11 mouse cellular contexts compared by ENCODE assay signal in the genomic region with DNA sequence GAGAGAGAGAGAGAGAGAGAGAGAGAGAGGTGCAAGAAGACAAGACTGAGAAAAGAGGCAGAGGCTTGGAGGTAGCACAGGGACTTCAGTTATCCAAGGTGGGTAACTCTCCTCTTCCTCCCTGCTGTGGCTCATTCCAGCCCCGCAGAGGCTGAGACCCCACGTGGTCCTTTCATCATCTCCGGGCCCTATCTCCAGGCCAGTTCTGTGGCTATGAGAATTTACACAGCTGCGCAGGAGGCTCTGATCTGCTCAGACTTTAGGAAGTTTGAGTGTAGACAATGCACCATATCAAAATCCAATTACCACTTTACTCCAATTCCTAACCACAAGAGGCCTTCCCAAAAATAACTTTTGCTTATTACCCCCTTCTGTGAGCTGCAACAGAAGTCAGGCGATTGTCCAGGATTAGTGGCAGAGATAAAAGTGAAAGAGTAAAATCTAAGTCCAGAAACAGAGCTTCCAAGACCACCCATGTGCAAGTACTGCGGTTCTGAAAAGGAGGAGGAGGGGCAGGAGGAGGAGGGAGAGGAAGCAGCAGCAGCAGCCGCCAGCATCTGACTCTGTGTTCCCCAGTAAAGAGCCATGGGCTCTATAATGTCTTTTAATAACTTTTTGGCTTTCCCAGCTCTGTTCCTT. TPM values are rescaled to one million over a fixed set of nuclear protein-coding genes. Genes with fewer than 3 reads are reported as not detected.
A peak's percentile ranks its signal among the peaks of the same experiment; 100 is the strongest.
DNase-seq lines count a peak whose midpoint lies in the region; ATAC-seq lines count a peak whose summit lies in the region.
"Had no signal": no experiment of that assay in that cellular context is flagged by ENCODE, and none has a peak within 500 bp of the region (broad histone marks: within the 10 kb centered on the region; RNA-seq: fewer than 3 reads in every experiment).

No protein-coding gene starts in this region.

- no peaks in the 10 kb centered on the region for H3K27me3 ChIP-seq in heart, embryonic 16.5 days (ENCODE audit: control insufficient read depth, insufficient read depth, low read length)
- no peaks in the 10 kb centered on the region for H3K27me3 ChIP-seq in neural tube, embryonic 11.5 days (ENCODE audit: control insufficient read depth, insufficient read depth, low read length)
- H3K27me3 ChIP-seq in neural tube, embryonic 15.5 days (replicated peaks): no peaks in the 10 kb centered on the region
- H3K27me3 ChIP-seq in hindbrain, embryonic 16.5 days (replicated peaks; ENCODE audit: control insufficient read depth, insufficient read depth, low read length): no peaks in the 10 kb centered on the region
- no peaks in the 10 kb centered on the region for H3K27me3 ChIP-seq in liver, embryonic 11.5 days (replicated peaks; ENCODE audit: control insufficient read depth, insufficient read depth, low read length)

- 19% methylated on average over 7 of the region's 7 CpGs for WGBS in heart, embryonic 16.5 days
- 20% methylated on average over 7 of the region's 7 CpGs for WGBS in neural tube, embryonic 11.5 days
- WGBS in neural tube, embryonic 15.5 days: 7% methylated on average over 7 of the region's 7 CpGs
- WGBS in hindbrain, embryonic 16.5 days: 12% methylated on average over 7 of the region's 7 CpGs
- 38% methylated on average over 7 of the region's 7 CpGs for WGBS in liver, embryonic 11.5 days

- H3K9ac ChIP-seq in heart, embryonic 16.5 days (ENCODE audit: low read length): no peak overlapping the region
- H3K9ac ChIP-seq in neural tube, embryonic 11.5 days (ENCODE audit: low read length): no peak overlapping the region
- H3K9ac ChIP-seq in neural tube, embryonic 15.5 days (replicated peaks): no peak overlapping the region
- H3K9ac ChIP-seq in hindbrain, embryonic 16.5 days (ENCODE audit: low read depth, low read length): no peak overlapping the region
- no peak overlapping the region for H3K9ac ChIP-seq in liver, embryonic 11.5 days (ENCODE audit: low read depth, low read length)
- H3K9ac ChIP-seq: embryonic facial prominence, embryonic 15.5 days had no signal

- H3K27ac ChIP-seq in heart, embryonic 16.5 days (ENCODE audit: low read length): peak overlapping the region; percentile 47
- no peak overlapping the region for H3K27ac ChIP-seq in neural tube, embryonic 11.5 days (ENCODE audit: low read depth, low read length)
- H3K27ac ChIP-seq in neural tube, embryonic 15.5 days (replicated peaks): no peak overlapping the region
- no peak overlapping the region for H3K27ac ChIP-seq in hindbrain, embryonic 16.5 days (ENCODE audit: low read depth, low read length)
- H3K27ac ChIP-seq in liver, embryonic 11.5 days (ENCODE audit: low read depth, low read length): no peak overlapping the region
- H3K27ac ChIP-seq: embryonic facial prominence, embryonic 15.5 days; left cerebral cortex, adult 2 months; macrophage had no signal

- no peaks in the 10 kb centered on the region for H3K9me3 ChIP-seq in heart, embryonic 16.5 days (replicated peaks; ENCODE audit: control insufficient read depth, low read length)
- no peaks in the 10 kb centered on the region for H3K9me3 ChIP-seq in neural tube, embryonic 11.5 days (ENCODE audit: control insufficient read depth, low read length)
- H3K9me3 ChIP-seq in neural tube, embryonic 15.5 days (replicated peaks): no peaks in the 10 kb centered on the region
- no peaks in the 10 kb centered on the region for H3K9me3 ChIP-seq in hindbrain, embryonic 16.5 days (ENCODE audit: control insufficient read depth, low read length)
- no peaks in the 10 kb centered on the region for H3K9me3 ChIP-seq in liver, embryonic 11.5 days (ENCODE audit: control insufficient read depth, low read length)
- H3K9me3 ChIP-seq: embryonic facial prominence, embryonic 15.5 days had no signal

- peaks cover 18% of the 10 kb centered on the region for H3K4me1 ChIP-seq in heart, embryonic 16.5 days (ENCODE audit: control insufficient read depth, insufficient read depth, low read length)
- H3K4me1 ChIP-seq in neural tube, embryonic 11.5 days (ENCODE audit: control insufficient read depth, insufficient read depth, low read length): peaks cover 22% of the 10 kb centered on the region
- peaks cover 16% of the 10 kb centered on the region for H3K4me1 ChIP-seq in neural tube, embryonic 15.5 days
- peaks cover 5% of the 10 kb centered on the region for H3K4me1 ChIP-seq in hindbrain, embryonic 16.5 days (ENCODE audit: control insufficient read depth, insufficient read depth, low read depth, low read length)
- H3K4me1 ChIP-seq in liver, embryonic 11.5 days (replicated peaks; ENCODE audit: control insufficient read depth, insufficient read depth, low read length): peaks cover 5% of the 10 kb centered on the region; the same call in 1 of the 2 replicates

- H3K36me3 ChIP-seq in heart, embryonic 16.5 days (ENCODE audit: control insufficient read depth, insufficient read depth): no peaks in the 10 kb centered on the region
- H3K36me3 ChIP-seq in neural tube, embryonic 11.5 days (ENCODE audit: control insufficient read depth, insufficient read depth, low read length): no peaks in the 10 kb centered on the region
- no peaks in the 10 kb centered on the region for H3K36me3 ChIP-seq in neural tube, embryonic 15.5 days
- H3K36me3 ChIP-seq in hindbrain, embryonic 16.5 days (ENCODE audit: control insufficient read depth, insufficient read depth, low read length): no peaks in the 10 kb centered on the region
- H3K36me3 ChIP-seq in liver, embryonic 11.5 days (ENCODE audit: control insufficient read depth, insufficient read depth, low read length): no peaks in the 10 kb centered on the region
- H3K36me3 ChIP-seq: embryonic facial prominence, embryonic 15.5 days had no signal

- peak overlapping the region; percentile 19; the same call in 1 of the 2 replicates for H3K4me2 ChIP-seq in heart, embryonic 16.5 days (ENCODE audit: low read depth, low read length)
- no peak overlapping the region for H3K4me2 ChIP-seq in neural tube, embryonic 11.5 days (ENCODE audit: low read depth)
- H3K4me2 ChIP-seq in neural tube, embryonic 15.5 days: no peak overlapping the region
- H3K4me2 ChIP-seq in hindbrain, embryonic 16.5 days (ENCODE audit: low read length): no peak overlapping the region
- no peak overlapping the region for H3K4me2 ChIP-seq in liver, embryonic 11.5 days
- H3K4me2 ChIP-seq: embryonic facial prominence, embryonic 15.5 days had no signal

- 0 out of 2 replicates have a peak, but pooled peaks have one; percentile 29 for ATAC-seq in heart, embryonic 16.5 days (replicated peaks; ENCODE audit: extremely low read depth, insufficient read depth, low FRiP score)
- 0 out of 2 replicates have a peak, but pooled peaks have one; percentile 35 for ATAC-seq in neural tube, embryonic 11.5 days (ENCODE audit: insufficient read depth, low FRiP score, low TSS enrichment)
- no peak for ATAC-seq in neural tube, embryonic 15.5 days (ENCODE audit: low FRiP score)
- 0 out of 2 replicates have a peak, but pooled peaks have one; percentile 31 for ATAC-seq in hindbrain, embryonic 16.5 days
- ATAC-seq in liver, embryonic 11.5 days (replicated peaks; ENCODE audit: low FRiP score): no peak

- H3K4me3 ChIP-seq in heart, embryonic 16.5 days (ENCODE audit: low read length): no peak overlapping the region
- no peak overlapping the region for H3K4me3 ChIP-seq in neural tube, embryonic 11.5 days (ENCODE audit: low read depth, low read length)
- no peak overlapping the region for H3K4me3 ChIP-seq in neural tube, embryonic 15.5 days (replicated peaks)
- no peak overlapping the region for H3K4me3 ChIP-seq in hindbrain, embryonic 16.5 days (ENCODE audit: low read length)
- no peak overlapping the region for H3K4me3 ChIP-seq in liver, embryonic 11.5 days (ENCODE audit: low read depth, low read length)
- H3K4me3 ChIP-seq: embryonic facial prominence, embryonic 15.5 days; left cerebral cortex, adult 2 months had no signal

- DNase-seq in heart, adult 8-10 months (ENCODE audit: low spot score): no peak
- peak; percentile 43 for DNase-seq in neural tube, embryonic 11.5 days (ENCODE audit: low spot score)
- DNase-seq in retina, embryonic 14.5 days (ENCODE audit: low spot score): peak; percentile 38
- DNase-seq in spleen, postnatal 36 days (ENCODE audit: low spot score in 2 of 2): no peak
- DNase-seq in liver, embryonic 11.5 days (ENCODE audit: low spot score): no peak

RNA-seq across cellular contexts. Expression of a gene that starts 57.6 kb away (rescaled TPM):
- 54.3 and 54.4 TPM in 2 replicates for polyA plus RNA-seq in heart, embryonic 16.5 days (2015; fragmentation: Nextera tagmentation; extraction: Ambion mirVana)
- total RNA-seq in heart, adult 8-10 months (2022): 100 to 1,000 TPM; 134 to 155 (median 137) TPM
- 32.9 and 33.3 TPM in 2 replicates for polyA plus RNA-seq in neural tube, embryonic 11.5 days (2014; fragmentation: Nextera tagmentation; extraction: Ambion mirVana)
- 3.7 and 11.5 TPM in 2 replicates for polyA plus RNA-seq in neural tube, embryonic 15.5 days (2015; fragmentation: Nextera tagmentation; extraction: Ambion mirVana)
- polyA plus RNA-seq in hindbrain, embryonic 16.5 days (2015; fragmentation: Nextera tagmentation; extraction: Ambion mirVana): 6.3 and 6.5 TPM in 2 replicates
- polyA plus RNA-seq in liver, embryonic 11.5 days (2014; fragmentation: Nextera tagmentation; extraction: Ambion mirVana): 55.4 and 61.3 TPM in 2 replicates

Comparison
In these comparisons a context has a peak if more than half of its experiments do, and no peak if none do; other contexts are left out.
1. ATAC-seq: peak in heart, embryonic 16.5 days (single experiment), neural tube, embryonic 11.5 days (single experiment) and hindbrain, embryonic 16.5 days (single experiment); none in neural tube, embryonic 15.5 days (single experiment) and liver, embryonic 11.5 days (single experiment).
2. DNase-seq: peak in neural tube, embryonic 11.5 days (single experiment) and retina, embryonic 14.5 days (single experiment); none in heart, adult 8-10 months (single experiment), spleen, postnatal 36 days (0 of 2) and liver, embryonic 11.5 days (single experiment).